Mouse (Mus musculus): Measurements from ENCODE around the gene Nsun7. TPM values are rescaled to one million over a fixed set of nuclear protein-coding genes. Genes with fewer than 3 reads are reported as not detected.

Gene Nsun7
- total and polyA plus RNA-seq, 2 experiments from 2014 or later = 0.07 TPM; not detected in 1

- Histone ChIP-seq H3K36me3 (replicated peaks; ENCODE audit: control insufficient read depth, insufficient read depth, low read length) (no peaks in the 10 kb centered on the region), H3K4me3 (ENCODE audit: low read depth, low read length) (no peak overlapping the region), H3K9me3 (replicated peaks; ENCODE audit: control insufficient read depth, low read length) (no peaks in the 10 kb centered on the region), H3K9ac (replicated peaks; ENCODE audit: low read depth, low read length) (no peak overlapping the region), H3K27me3 (ENCODE audit: control insufficient read depth, insufficient read depth, low read length) (no peaks in the 10 kb centered on the region), H3K4me2 (ENCODE audit: low read depth, low read length) (no peak overlapping the region), H3K4me1 (ENCODE audit: control insufficient read depth, insufficient read depth) (peaks cover 35% of the 10 kb centered on the region), H3K27ac (ENCODE audit: low read depth) (no peak overlapping the region)
- ATAC-seq (ENCODE audit: insufficient read depth, low read depth) = no peak
- TF ChIP-seq EP300 (IDR thresholded peaks at IDR 0.05; ENCODE audit: low read depth) = no peak
- peak; percentile 92 for TF ChIP-seq CTCF (IDR thresholded peaks at IDR 0.05; ENCODE audit: low read depth)
- DNase-seq (ENCODE audit: low spot score) = no peak
- WGBS = 77% methylated on average over 7 of the region's 7 CpGs
Measured at GRCm38 (mm10) chr5:66326395-66326794, 66.7 kb downstream of the Nsun7 start.

GRCm38 (mm10) chr5:66327949-66328726 is 68.4 kb downstream of the Nsun7 start:
- no peaks in the 10 kb centered on the region for H3K36me3 ChIP-seq (replicated peaks; ENCODE audit: control insufficient read depth, insufficient read depth, low read length)
- DNase-seq (ENCODE audit: low spot score) = no peak
- no peaks in the 10 kb centered on the region for H3K9me3 ChIP-seq (replicated peaks; ENCODE audit: control insufficient read depth, low read length)
- no peak overlapping the region; the same call in 1 of the 2 replicates for H3K4me3 ChIP-seq (ENCODE audit: low read depth, low read length)
- no peaks in the 10 kb centered on the region for H3K27me3 ChIP-seq (ENCODE audit: control insufficient read depth, insufficient read depth, low read length)
- H3K4me1 ChIP-seq (ENCODE audit: control insufficient read depth, insufficient read depth) = peaks cover 23% of the 10 kb centered on the region
- H3K27ac ChIP-seq (ENCODE audit: low read depth) = no peak overlapping the region
- peak; percentile 31 for ATAC-seq (ENCODE audit: insufficient read depth, low read depth)
- 35% methylated on average over 19 of the region's 19 CpGs for WGBS
- TF ChIP-seq CTCF (IDR thresholded peaks at IDR 0.05; ENCODE audit: low read depth) (no peak), EP300 (IDR thresholded peaks at IDR 0.05; ENCODE audit: low read depth) (no peak)
- H3K9ac ChIP-seq (replicated peaks; ENCODE audit: low read depth, low read length) = no peak overlapping the region; the same call in 1 of the 2 replicates
- H3K4me2 ChIP-seq (ENCODE audit: low read depth, low read length) = peak overlapping the region; percentile 37; the same call in 1 of the 2 replicates

- Histone ChIP-seq H3K27ac (ENCODE audit: low read depth) (no peak overlapping the region), H3K27me3 (ENCODE audit: control insufficient read depth, insufficient read depth, low read length) (no peaks in the 10 kb centered on the region), H3K9ac (replicated peaks; ENCODE audit: low read depth, low read length) (no peak overlapping the region), H3K4me1 (ENCODE audit: control insufficient read depth, insufficient read depth) (peaks cover 20% of the 10 kb centered on the region), H3K4me2 (ENCODE audit: low read depth, low read length) (no peak overlapping the region), H3K36me3 (replicated peaks; ENCODE audit: control insufficient read depth, insufficient read depth, low read length) (no peaks in the 10 kb centered on the region), H3K4me3 (ENCODE audit: low read depth, low read length) (no peak overlapping the region), H3K9me3 (replicated peaks; ENCODE audit: control insufficient read depth, low read length) (no peaks in the 10 kb centered on the region)
- TF ChIP-seq CTCF (IDR thresholded peaks at IDR 0.05; ENCODE audit: low read depth) (no peak), EP300 (IDR thresholded peaks at IDR 0.05; ENCODE audit: low read depth) (no peak)
- ATAC-seq (ENCODE audit: insufficient read depth, low read depth) (no peak), DNase-seq (ENCODE audit: low spot score) (no peak)
- 69% methylated on average over 7 of the region's 7 CpGs for WGBS
Measured at GRCm38 (mm10) chr5:66328766-66329165, 69.1 kb downstream of the Nsun7 start.

- 84% methylated on average over 6 of the region's 6 CpGs for WGBS
- Histone ChIP-seq H3K9ac (replicated peaks; ENCODE audit: low read depth, low read length) (no peak overlapping the region), H3K4me2 (ENCODE audit: low read depth, low read length) (no peak overlapping the region), H3K27ac (ENCODE audit: low read depth) (no peak overlapping the region), H3K36me3 (replicated peaks; ENCODE audit: control insufficient read depth, insufficient read depth, low read length) (no peaks in the 10 kb centered on the region), H3K27me3 (ENCODE audit: control insufficient read depth, insufficient read depth, low read length) (no peaks in the 10 kb centered on the region), H3K9me3 (replicated peaks; ENCODE audit: control insufficient read depth, low read length) (no peaks in the 10 kb centered on the region), H3K4me1 (ENCODE audit: control insufficient read depth, insufficient read depth) (peaks cover 9% of the 10 kb centered on the region; the same call in 1 of the 2 replicates), H3K4me3 (ENCODE audit: low read depth, low read length) (no peak overlapping the region)
- DNase-seq (ENCODE audit: low spot score) (no peak), ATAC-seq (ENCODE audit: insufficient read depth, low read depth) (no peak)
- no peak for TF ChIP-seq CTCF (IDR thresholded peaks at IDR 0.05; ENCODE audit: low read depth)
Measured at GRCm38 (mm10) chr5:66330806-66331205, 71.1 kb downstream of the Nsun7 start.

- Histone ChIP-seq H3K9ac (replicated peaks; ENCODE audit: low read depth, low read length) (peak overlapping the region; percentile 50; the same call in 1 of the 2 replicates), H3K9me3 (replicated peaks; ENCODE audit: control insufficient read depth, low read length) (no peaks in the 10 kb centered on the region), H3K4me1 (ENCODE audit: control insufficient read depth, insufficient read depth) (peaks cover 16% of the 10 kb centered on the region), H3K4me2 (ENCODE audit: low read depth, low read length) (peak overlapping the region; percentile 71), H3K27ac (ENCODE audit: low read depth) (peak overlapping the region; percentile 75), H3K36me3 (replicated peaks; ENCODE audit: control insufficient read depth, insufficient read depth, low read length) (no peaks in the 10 kb centered on the region), H3K4me3 (ENCODE audit: low read depth, low read length) (peak overlapping the region; percentile 52), H3K27me3 (ENCODE audit: control insufficient read depth, insufficient read depth, low read length) (no peaks in the 10 kb centered on the region)
- TF ChIP-seq CTCF (IDR thresholded peaks at IDR 0.05; ENCODE audit: low read depth) (no peak), EP300 (IDR thresholded peaks at IDR 0.05; ENCODE audit: low read depth) (no peak)
- peak; percentile 35 for DNase-seq (ENCODE audit: low spot score)
- 16% methylated on average over 38 of the region's 38 CpGs for WGBS
- peak; percentile 85 for ATAC-seq (ENCODE audit: insufficient read depth, low read depth)
Measured at GRCm38 (mm10) chr5:66337025-66337968, 77.6 kb downstream of the Nsun7 start.
